Comparison of ENCODE assay signal across 23 mouse cellular contexts in the genomic region with DNA sequence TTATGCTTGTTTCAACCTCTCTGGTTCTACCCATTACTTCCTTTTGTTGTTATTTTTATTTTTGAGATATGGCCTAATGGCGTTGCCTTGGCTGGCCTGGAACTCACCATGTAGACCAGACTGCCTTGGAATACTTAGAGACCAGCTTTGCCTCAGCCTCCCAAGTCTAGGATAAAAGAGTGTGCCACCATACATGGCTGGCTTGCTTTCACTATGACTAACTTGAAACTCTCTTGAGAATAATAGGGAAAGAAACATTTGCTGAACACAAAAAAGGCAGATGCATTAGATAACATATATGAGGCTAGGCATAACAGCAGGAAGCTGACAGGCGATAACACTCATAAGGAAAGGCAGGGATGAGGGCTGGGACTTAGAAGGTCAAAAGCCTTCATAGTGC.
"Had no signal": no experiment of that assay in that cellular context is flagged by ENCODE, and none has a peak within 500 bp of the region (broad histone marks: within the 10 kb centered on the region; RNA-seq: fewer than 3 reads in every experiment).

No protein-coding gene starts in this region.

- H3K36me3 ChIP-seq: hindbrain, embryonic 12.5 days; intestine, embryonic 15.5 days; limb, embryonic 10.5 days; limb, embryonic 12.5 days; liver, embryonic 13.5 days; liver, embryonic 15.5 days had no signal

- H3K4me3 ChIP-seq: heart, adult 2 months; heart, embryonic 12.5 days; hindbrain, embryonic 10.5 days; hindbrain, embryonic 12.5 days; intestine, embryonic 15.5 days; layer of hippocampus, adult 2 months; left cerebral cortex, adult 2 months; limb, embryonic 10.5 days; limb, embryonic 12.5 days; liver, embryonic 13.5 days; liver, embryonic 15.5 days had no signal

- DNase-seq: gastrocnemius, postnatal 14 days; heart, adult 2 months; heart, postnatal 14 days; heart, postnatal 4 days; kidney, adult 18-20 months; kidney, adult 8-10 months; kidney, postnatal 10 days; kidney, postnatal 25 days; kidney, postnatal 4 days; liver, embryonic 13.5 days had no signal

- ATAC-seq: hindbrain, embryonic 16.5 days; inflammation-experienced regulatory T-cells, adult 6 months; intestine, embryonic 15.5 days; intestine, postnatal 0 days had no signal

- H3K4me2 ChIP-seq: heart, embryonic 12.5 days; hindbrain, embryonic 12.5 days; hindbrain, embryonic 14.5 days; intestine, embryonic 15.5 days; limb, embryonic 12.5 days; liver, embryonic 13.5 days; liver, embryonic 15.5 days had no signal

- H3K27ac ChIP-seq: heart, adult 2 months; hindbrain, embryonic 10.5 days; hindbrain, embryonic 12.5 days; hindbrain, embryonic 14.5 days; intestine, embryonic 15.5 days; layer of hippocampus, adult 2 months; left cerebral cortex, adult 2 months; limb, embryonic 10.5 days; limb, embryonic 12.5 days; liver, embryonic 15.5 days had no signal

- H3K27me3 ChIP-seq: heart, embryonic 12.5 days; hindbrain, embryonic 12.5 days; intestine, embryonic 15.5 days; limb, embryonic 12.5 days; liver, embryonic 13.5 days; liver, embryonic 15.5 days had no signal

- H3K9me3 ChIP-seq: heart, embryonic 12.5 days; hindbrain, embryonic 10.5 days; hindbrain, embryonic 12.5 days; intestine, embryonic 15.5 days; limb, embryonic 10.5 days; limb, embryonic 12.5 days; liver, embryonic 13.5 days; liver, embryonic 15.5 days had no signal

- H3K4me1 ChIP-seq: heart, embryonic 12.5 days; hindbrain, embryonic 10.5 days; hindbrain, embryonic 12.5 days; intestine, embryonic 15.5 days; limb, embryonic 12.5 days; liver, embryonic 13.5 days had no signal

- H3K9ac ChIP-seq: heart, embryonic 12.5 days; hindbrain, embryonic 12.5 days; hindbrain, embryonic 14.5 days; intestine, embryonic 15.5 days; limb, embryonic 12.5 days; liver, embryonic 13.5 days; liver, embryonic 15.5 days had no signal
